Mouse (Mus musculus): ENCODE measurements around the gene Yipf3.

Yipf3 gene

GRCm38 (mm10) chr17:46254106-46254505 is 6.2 kb downstream of the Yipf3 start:
- DNase-seq (ENCODE audit: low read depth, low spot score) = no peak

- no peak for DNase-seq (ENCODE audit: low read depth, low spot score)
Observed at GRCm38 (mm10) chr17:46255147-46255546, 7.3 kb downstream of the Yipf3 start.

GRCm38 (mm10) chr17:46258279-46259053 is 10.6 kb downstream of the Yipf3 start:
- no peak for DNase-seq (ENCODE audit: low read depth, low spot score)

GRCm38 (mm10) chr17:46259675-46260074 is 11.8 kb downstream of the Yipf3 start:
- DNase-seq (ENCODE audit: low read depth, low spot score) = no peak

GRCm38 (mm10) chr17:46262201-46262694 is 14.4 kb downstream of the Yipf3 start:
- DNase-seq (ENCODE audit: low read depth, low spot score) = no peak

GRCm38 (mm10) chr17:46265502-46265901 is 17.6 kb downstream of the Yipf3 start:
- no peak for DNase-seq (ENCODE audit: low read depth, low spot score)

- DNase-seq (ENCODE audit: low read depth, low spot score) = peak; percentile 86
Observed at GRCm38 (mm10) chr17:46265918-46266618, 18.2 kb downstream of the Yipf3 start.

GRCm38 (mm10) chr17:46266986-46267385 is 19.1 kb downstream of the Yipf3 start:
- no peak for DNase-seq (ENCODE audit: low read depth, low spot score)

- no peak for DNase-seq (ENCODE audit: low read depth, low spot score)
Observed at GRCm38 (mm10) chr17:46267511-46267910, 19.6 kb downstream of the Yipf3 start.

GRCm38 (mm10) chr17:46268026-46268720 is 20.3 kb downstream of the Yipf3 start:
- no peak for DNase-seq (ENCODE audit: low read depth, low spot score)

GRCm38 (mm10) chr17:46269771-46270534 is 22.1 kb downstream of the Yipf3 start:
- no peak for DNase-seq (ENCODE audit: low read depth, low spot score)

GRCm38 (mm10) chr17:46272058-46272457 is 24.2 kb downstream of the Yipf3 start:
- no peak for DNase-seq (ENCODE audit: low read depth, low spot score)

- DNase-seq (ENCODE audit: low read depth, low spot score) = no peak
Observed at GRCm38 (mm10) chr17:46272675-46273074, 24.8 kb downstream of the Yipf3 start.

GRCm38 (mm10) chr17:46273803-46274236 is 25.9 kb downstream of the Yipf3 start:
- peak; percentile 99 for DNase-seq (ENCODE audit: low read depth, low spot score)

- DNase-seq (ENCODE audit: low read depth, low spot score) = peak; percentile 69
Observed at GRCm38 (mm10) chr17:46274465-46274864, 26.6 kb downstream of the Yipf3 start.

GRCm38 (mm10) chr17:46275034-46275433 is 27.2 kb downstream of the Yipf3 start:
- no peak for DNase-seq (ENCODE audit: low read depth, low spot score)

- peak; percentile 87 for DNase-seq (ENCODE audit: low read depth, low spot score)
Observed at GRCm38 (mm10) chr17:46275506-46275905, 27.6 kb downstream of the Yipf3 start.

GRCm38 (mm10) chr17:46277586-46277985 is 29.7 kb downstream of the Yipf3 start:
- peak; percentile 99 for DNase-seq (ENCODE audit: low read depth, low spot score)

GRCm38 (mm10) chr17:46278011-46278765 is 30.3 kb downstream of the Yipf3 start:
- DNase-seq (ENCODE audit: low read depth, low spot score) = peak; percentile 59

GRCm38 (mm10) chr17:46282483-46283123 is 34.7 kb downstream of the Yipf3 start, which contains the start of gene Tjap1:
Gene Tjap1 (minus strand): TSS chr17:46283026.
- peak; percentile 90 for DNase-seq (ENCODE audit: low read depth, low spot score)

All from 3T3-L1 (cell line).